Mouse (Mus musculus) heart, embryonic 14.5 days (tissue): ENCODE results near the gene Zfp658. TPM values are rescaled to one million over a fixed set of nuclear protein-coding genes. Genes with fewer than 3 reads are reported as not detected.

Experiments
- ATAC-seq: fragments of 200-750 bp; cut with Nextera tagmentation; 2 replicates; pipeline ENCODE4 v1.8.0; 2017; ENCODE audit warnings: low read depth, moderate TSS enrichment; ENCODE audit not compliant: insufficient number of reproducible peaks, insufficient read depth, low FRiP score
- H3K27ac ChIP-seq, 2 experiments: fragments of 200-500 bp in 1 of 2; fragments of 300-500 bp in 1 of 2; sonication (generic) in 1 of 2; replicated peaks in 1 of 2; 2 replicates each; pipeline ENCODE4 v1.5.1; 2012 to 2014; ENCODE audit warnings: low read depth in 2 of 2, low read length in 2 of 2, control low read depth in 1 of 2, mild to moderate bottlenecking in 1 of 2, mixed read lengths in 1 of 2; ENCODE audit not compliant: control insufficient read depth in 1 of 2, insufficient read depth in 1 of 2
- H3K27me3 ChIP-seq: fragments of 300-500 bp; sonication (generic); 2 replicates; pipeline ENCODE4 v1.6.1; 2014; ENCODE audit warnings: mild to moderate bottlenecking, low read length, control low read depth; ENCODE audit not compliant: control insufficient read depth, insufficient read depth
- H3K36me3 ChIP-seq: fragments of 300-500 bp; sonication (generic); 2 replicates; pipeline ENCODE4 v1.6.1; 2014; ENCODE audit warnings: mild to moderate bottlenecking, control low read depth, low read length, mixed read lengths; ENCODE audit not compliant: control insufficient read depth, insufficient read depth
- H3K4me1 ChIP-seq, 2 experiments: fragments of 200-500 bp in 1 of 2; fragments of 300-500 bp in 1 of 2; sonication (generic) in 1 of 2; 2 replicates each; pipeline ENCODE4 v1.6.1; 2012 to 2014; ENCODE audit warnings: low read length in 2 of 2, control low read depth in 1 of 2, mixed read lengths in 1 of 2; ENCODE audit not compliant: control insufficient read depth in 2 of 2, insufficient read depth in 2 of 2
- H3K4me2 ChIP-seq: fragments of 300-500 bp; sonication (generic); 2 replicates; pipeline ENCODE4 v1.6.1; 2014; ENCODE audit warnings: mild to moderate bottlenecking, low read length
- H3K4me3 ChIP-seq, 2 experiments: fragments of 200-500 bp in 1 of 2; fragments of 300-500 bp in 1 of 2; sonication (generic) in 1 of 2; 2 replicates each; pipeline ENCODE4 v1.5.1; 2012 to 2014; ENCODE audit warnings: low read length in 2 of 2, mild to moderate bottlenecking in 2 of 2, control low read depth in 1 of 2, low read depth in 1 of 2, moderate library complexity in 1 of 2; ENCODE audit not compliant: control insufficient read depth in 1 of 2, insufficient read depth in 1 of 2
- H3K9ac ChIP-seq: fragments of 300-500 bp; sonication (generic); 2 replicates; pipeline ENCODE4 v1.6.1; 2014; ENCODE audit warnings: mild to moderate bottlenecking, low read length
- H3K9me3 ChIP-seq: fragments of 300-500 bp; sonication (generic); 2 replicates; pipeline ENCODE4 v1.6.1; 2016; ENCODE audit warnings: low read length, control low read depth; ENCODE audit not compliant: control insufficient read depth
- WGBS: fragments of 180-500 bp; shearing (Covaris S2); extraction: QIAGEN DNeasy Blood & Tissue Kit; methylation state at CpG from one replicate; pipeline ENCODE4 v1.1.7; 2014; 5-methylcytosine and 5-hydroxymethylcytosine counted together
- polyA plus RNA-seq: library from polyadenylated mRNA; unstranded; fragments of >200 nt; fragmentation: Nextera tagmentation; extraction: Ambion mirVana; gene quantifications from 2 replicates; pipeline ENCODE4 v1.2.1, GENCODE M21; 2014

Gene Zfp658
- polyA plus RNA-seq, 1 experiment from 2014 or later = 1.3 TPM

- Histone ChIP-seq H3K9me3 (no peaks in the 10 kb centered on the region), H3K4me1 (no peaks in the 10 kb centered on the region), H3K4me2 (no peak overlapping the region), H3K4me3 (no peak overlapping the region), H3K27me3 (no peaks in the 10 kb centered on the region), H3K27ac (no peak overlapping the region), H3K36me3 (no peaks in the 10 kb centered on the region), H3K9ac (no peak overlapping the region)
- WGBS = 24% methylated on average over 3 of the region's 3 CpGs
- no peak for ATAC-seq
Measured at GRCm38 (mm10) chr7:43554550-43554949, 7.5 kb upstream of the Zfp658 start.

DNA sequence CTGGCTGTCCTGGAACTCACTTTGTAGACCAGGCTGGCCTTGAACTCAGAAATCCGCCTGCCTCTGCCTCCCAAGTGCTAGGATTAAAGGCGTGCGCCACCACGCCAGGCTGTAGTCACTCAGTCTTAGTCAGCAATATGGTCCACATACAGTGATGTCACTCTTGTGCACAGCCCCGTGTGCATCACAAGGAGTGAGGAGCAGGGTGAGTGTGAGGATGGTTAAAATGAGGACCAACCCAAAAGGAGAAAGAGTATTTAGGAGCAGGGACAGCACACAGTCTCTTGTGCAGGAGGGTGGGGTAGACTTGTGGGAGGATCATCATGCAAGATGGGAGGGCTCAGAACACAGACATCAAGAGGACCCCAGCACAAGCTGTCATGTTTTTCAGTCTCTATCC, 6.7 kb upstream of the Zfp658 start:
- Histone ChIP-seq H3K4me2 (no peak overlapping the region), H3K4me3 (no peak overlapping the region), H3K9me3 (no peaks in the 10 kb centered on the region), H3K27me3 (no peaks in the 10 kb centered on the region), H3K9ac (no peak overlapping the region), H3K36me3 (no peaks in the 10 kb centered on the region), H3K27ac (no peak overlapping the region), H3K4me1 (no peaks in the 10 kb centered on the region)
- WGBS = 75% methylated on average over 5 of the region's 5 CpGs
- no peak for ATAC-seq

- whole genome bisulfite sequencing = 44% methylated on average over 1 of the region's 1 CpGs
- Histone ChIP-seq H3K27me3 (no peaks in the 10 kb centered on the region), H3K27ac (no peak overlapping the region), H3K36me3 (no peaks in the 10 kb centered on the region), H3K4me1 (no peaks in the 10 kb centered on the region), H3K4me2 (no peak overlapping the region), H3K9ac (no peak overlapping the region), H3K4me3 (no peak overlapping the region), H3K9me3 (no peaks in the 10 kb centered on the region)
- no peak for ATAC-seq
Measured at GRCm38 (mm10) chr7:43556901-43557300, 5.2 kb upstream of the Zfp658 start.

GRCm38 (mm10) chr7:43562651-43563070, 605 bp downstream of the Zfp658 start:
- H3K9ac ChIP-seq = peak overlapping the region; percentile 75
- ATAC-seq = no peak
- H3K27ac ChIP-seq = peak overlapping the region; percentile 3 to 62; a peak in 3 of 4 replicates
- H3K4me2 ChIP-seq = peak overlapping the region; percentile 84
- peak overlapping the region; percentile 54 to 64 for H3K4me3 ChIP-seq
- H3K9me3 ChIP-seq = no peaks in the 10 kb centered on the region
- peaks cover 0 to 7% of the 10 kb centered on the region in 2 experiments; a peak in 2 of 4 replicates for H3K4me1 ChIP-seq
- WGBS = under 1% methylated on average over 10 of the region's 10 CpGs
- no peaks in the 10 kb centered on the region for H3K27me3 ChIP-seq
- peaks cover 3% of the 10 kb centered on the region for H3K36me3 ChIP-seq

DNA sequence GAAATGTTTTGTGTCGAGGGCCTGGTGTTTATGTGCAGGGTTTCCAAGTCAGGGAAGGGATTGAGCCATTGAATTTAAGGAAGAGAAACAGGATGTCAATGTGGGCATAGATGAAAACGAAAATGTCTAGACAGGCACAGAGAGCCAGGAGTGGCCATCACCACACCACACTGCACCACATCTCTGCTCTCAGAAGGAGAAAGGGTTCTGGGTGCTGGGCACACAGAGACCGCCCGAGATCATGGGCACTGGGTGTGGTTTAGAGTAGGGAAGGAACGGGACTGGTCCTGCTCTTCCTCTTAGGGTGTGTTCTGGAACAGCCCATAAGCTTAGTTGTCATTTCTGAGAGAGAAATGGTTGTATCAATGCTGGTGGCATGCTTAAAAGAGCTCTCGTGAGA, 1.2 kb downstream of the Zfp658 start:
- Histone ChIP-seq H3K4me3 (peak overlapping the region in 1 of 2 experiments; percentile 64; a peak in 2 of 4 replicates), H3K4me2 (peak overlapping the region; percentile 84), H3K27me3 (no peaks in the 10 kb centered on the region), H3K36me3 (peaks cover 9% of the 10 kb centered on the region), H3K9me3 (no peaks in the 10 kb centered on the region), H3K4me1 (peaks cover 0 to 7% of the 10 kb centered on the region in 2 experiments; a peak in 2 of 4 replicates), H3K9ac (peak overlapping the region; percentile 75; the same call in 1 of the 2 replicates), H3K27ac (no peak overlapping the region)
- WGBS = 54% methylated on average over 6 of the region's 6 CpGs
- ATAC-seq = no peak

DNA sequence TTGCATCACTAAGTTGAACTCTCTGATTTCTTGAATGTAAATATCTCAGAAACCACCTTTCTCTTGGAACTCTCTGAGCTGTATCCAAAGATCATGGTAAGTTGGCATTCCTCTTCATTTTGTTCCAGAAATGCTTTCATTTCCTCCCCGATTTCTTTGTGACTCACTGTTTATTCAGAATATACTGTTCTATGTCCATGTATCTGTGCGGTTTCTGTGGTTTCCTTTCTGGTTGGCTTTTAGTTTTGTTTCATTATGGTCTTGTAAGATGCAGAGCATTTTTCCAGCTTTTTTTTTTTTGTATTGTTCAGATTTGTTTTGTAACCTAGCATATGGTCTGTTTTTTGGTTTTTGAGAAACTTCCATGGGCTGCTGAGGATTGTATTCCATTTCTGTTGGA, 9.2 kb downstream of the Zfp658 start:
- H3K4me1 ChIP-seq = no peaks in the 10 kb centered on the region
- H3K9ac ChIP-seq = no peak overlapping the region
- peaks cover 54% of the 10 kb centered on the region for H3K36me3 ChIP-seq
- H3K9me3 ChIP-seq = no peaks in the 10 kb centered on the region
- no peak overlapping the region for H3K27ac ChIP-seq
- no peaks in the 10 kb centered on the region for H3K27me3 ChIP-seq
- WGBS = 89% methylated on average over 2 of the region's 2 CpGs
- no peak overlapping the region for H3K4me3 ChIP-seq
- no peak for ATAC-seq
- no peak overlapping the region for H3K4me2 ChIP-seq

DNA sequence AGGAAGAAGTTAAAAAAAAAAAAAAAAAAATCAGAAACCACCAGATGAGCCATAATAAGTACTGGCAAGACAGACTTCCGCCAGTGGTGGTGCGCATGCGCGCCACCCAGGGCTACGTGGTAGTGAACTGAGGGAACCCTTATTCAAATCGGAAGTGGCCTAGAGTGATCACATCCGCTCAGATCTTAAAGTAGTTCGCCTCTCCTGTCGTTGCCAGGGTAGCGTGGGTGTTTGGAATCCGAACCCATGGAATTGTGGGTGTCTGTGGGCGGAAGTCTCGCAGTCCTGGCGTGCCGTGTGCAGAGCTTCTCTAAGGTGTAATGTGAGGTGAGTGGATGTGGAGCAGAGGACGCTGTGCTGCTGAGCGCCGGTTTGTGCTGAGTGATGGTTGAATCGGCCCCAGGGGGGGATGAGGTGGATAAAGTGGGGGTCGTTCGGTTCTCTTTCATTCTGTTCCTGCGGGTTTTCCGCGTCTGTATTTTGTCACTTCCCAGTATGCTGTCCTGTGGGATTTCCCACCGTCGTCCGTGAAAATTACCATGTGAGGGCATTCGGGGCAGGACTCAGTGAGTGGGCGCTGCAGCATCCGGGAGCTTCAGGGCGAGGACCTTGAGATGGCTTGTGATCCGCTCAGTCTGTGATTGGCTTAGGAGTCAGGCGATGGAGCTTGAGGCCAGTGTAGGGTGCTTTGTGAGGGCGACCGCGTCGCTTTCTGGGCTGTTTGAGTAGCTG, 17.6 kb downstream of the Zfp658 start, which contains the start of gene Zfp719:
Zfp719 (plus strand) TSS at position 171 of the 732 bp plus-strand sequence.
- Histone ChIP-seq H3K9ac (peak within 1 kb of the TSS; percentile 88), H3K27ac (peak within 1 kb of the TSS; percentile 70 to 88), H3K4me1 (peaks cover 3 to 11% of the 10 kb centered on the region in 2 experiments; a peak in 3 of 4 replicates), H3K9me3 (no peaks in the 10 kb centered on the region), H3K4me2 (peak within 1 kb of the TSS; percentile 75), H3K27me3 (no peaks in the 10 kb centered on the region), H3K4me3 (peak within 1 kb of the TSS; percentile 65 to 72), H3K36me3 (peaks cover 13% of the 10 kb centered on the region)
- under 1% methylated on average over 37 of the region's 37 CpGs for WGBS
- ATAC-seq = peak; percentile 96
